Mouse (Mus musculus) layer of hippocampus, adult 9-10 months (tissue): ENCODE measurements around the gene Pecam1.
"Not testable (repeated sequence)": the region's sequence is repeated elsewhere in the genome, so short reads cannot be mapped to it uniquely, and the experiment has no call there.

ENCODE experiments used
- DNase-seq: peaks from one replicate; pipeline ENCODE4 v3.0.0; 2022; ENCODE audit warnings: low spot score

Pecam1 gene

DNA sequence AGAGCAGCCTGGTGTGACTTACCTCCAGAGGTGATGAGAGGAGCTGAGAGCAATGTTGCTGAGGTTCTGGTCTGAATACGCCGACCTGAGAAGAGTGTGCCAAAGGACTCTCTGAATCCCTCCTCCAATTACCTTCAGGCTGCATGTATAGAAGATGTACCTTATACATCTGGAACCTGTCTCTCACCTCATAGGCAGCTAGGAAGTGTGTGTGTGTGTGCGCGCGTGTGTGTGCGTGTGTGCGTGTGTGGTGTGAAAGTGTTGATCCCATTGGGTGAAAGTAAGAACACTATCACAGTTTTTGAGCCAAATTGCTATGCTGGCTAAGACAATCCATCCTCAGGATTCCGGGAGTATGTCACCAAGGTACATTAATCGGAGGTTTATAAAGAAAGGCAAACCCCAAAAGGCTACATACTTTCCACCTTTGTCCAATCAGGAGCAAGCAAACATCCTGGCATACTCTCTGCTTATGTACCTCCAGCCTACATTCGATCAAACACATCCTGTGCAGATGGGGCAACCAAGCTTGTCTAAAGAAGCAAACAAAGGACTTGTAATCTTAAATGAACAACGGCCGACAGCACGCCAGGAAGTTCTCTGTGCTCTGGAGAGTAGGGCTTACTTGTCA is at the start of gene Pecam1:
Gene Pecam1, minus strand, starts transcription at position 508 of the 631 bp plus-strand sequence.
- DNase-seq = no peak

DNA sequence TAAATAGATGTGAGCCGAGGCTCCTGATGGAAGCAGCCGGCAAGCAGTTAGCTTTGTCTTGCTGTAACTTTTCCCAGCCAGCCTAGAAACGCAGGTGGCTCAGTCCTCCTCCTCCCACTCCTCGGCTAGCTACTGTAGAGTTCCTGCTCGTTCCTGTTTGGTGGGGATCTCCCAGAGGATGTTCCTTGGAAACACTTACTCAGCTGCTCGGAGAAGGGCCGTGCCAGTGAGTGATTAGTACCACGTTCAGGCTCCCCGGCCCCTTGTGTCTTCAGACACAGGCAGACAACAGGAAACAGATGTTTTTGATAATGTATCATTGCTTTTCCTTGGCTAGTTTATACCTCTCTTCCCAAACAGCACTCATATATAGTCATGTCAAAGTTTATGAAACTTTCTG is 45.3 kb upstream of the Pecam1 start:
- DNase-seq = no peak

DNA sequence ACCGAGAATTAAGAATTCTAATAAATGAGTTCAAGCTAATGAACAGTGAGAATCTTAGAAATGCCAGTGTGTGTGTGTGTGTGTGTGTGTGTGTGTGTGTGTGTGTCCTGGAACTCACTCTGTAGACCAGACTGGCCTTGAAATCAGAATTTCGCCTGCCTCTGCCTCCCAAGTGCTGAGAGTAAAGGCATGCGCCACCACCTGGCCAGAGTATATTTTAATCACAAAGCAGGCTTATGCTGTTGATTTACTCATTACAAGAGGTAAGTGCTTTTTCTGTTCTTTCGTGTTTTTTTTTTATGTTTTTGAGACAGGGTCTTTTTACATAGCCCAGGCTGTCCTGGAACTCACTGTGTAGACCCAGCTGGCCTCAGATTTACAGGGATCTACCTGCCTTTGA is 43.4 kb upstream of the Pecam1 start:
- no peak for DNase-seq

GRCm38 (mm10) chr11:106789649-106790048 is 39.2 kb upstream of the Pecam1 start:
- DNase-seq = no peak

- peak; percentile 100 for DNase-seq
These were observed 38.5 kb upstream of the Pecam1 start, which contains the start of the genes Ddx5 and Cep95 for GRCm38 (mm10) chr11:106788775-106789459. Ddx5 (minus strand) TSS chr11:106789185. Cep95 (plus strand) TSS chr11:106789252.

- DNase-seq = peak; percentile 97
These were observed 37.8 kb upstream of the Pecam1 start for GRCm38 (mm10) chr11:106788026-106788774.

DNA sequence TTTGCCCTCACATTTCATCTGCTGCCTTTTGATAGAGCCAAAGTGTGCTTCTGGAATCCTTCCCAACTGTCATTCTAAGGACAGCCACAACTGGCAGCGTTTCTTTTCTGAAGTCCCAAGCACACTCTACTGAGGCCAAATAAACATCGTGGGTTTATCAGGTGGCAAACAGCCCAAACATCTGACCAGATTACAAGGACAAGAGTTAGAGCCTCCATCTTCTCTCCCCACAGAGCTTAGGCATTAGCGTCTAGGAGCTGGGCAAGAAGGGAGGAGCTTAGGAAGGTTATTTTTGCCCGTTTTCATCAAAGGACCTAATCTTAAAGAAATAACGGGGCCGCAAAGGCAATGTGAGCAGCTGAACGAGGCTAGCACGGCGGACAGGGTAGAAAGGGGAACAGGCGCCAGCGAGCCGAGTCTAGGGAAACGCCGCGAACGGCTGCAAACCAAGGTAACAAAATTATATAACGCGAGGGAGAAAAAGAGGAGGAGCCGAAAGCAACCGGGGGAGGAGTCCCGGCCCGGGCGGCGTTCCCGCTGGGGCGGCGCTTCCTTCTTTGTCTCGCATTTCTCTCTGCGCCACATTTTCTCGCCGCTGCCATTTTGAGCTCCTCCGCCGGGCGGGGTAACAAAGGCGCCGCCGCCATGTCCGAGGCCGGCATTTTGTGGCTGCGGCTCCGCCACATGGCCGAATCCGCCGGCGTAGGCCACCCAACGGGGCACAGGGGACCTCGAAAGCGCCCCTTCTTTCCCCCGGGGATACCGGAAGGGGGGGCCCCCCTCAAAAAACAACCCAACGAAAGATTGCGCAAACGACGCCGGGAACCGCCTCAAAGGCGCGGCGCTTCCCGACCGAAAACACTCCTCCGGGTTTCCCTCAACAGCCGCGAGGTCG is 37.0 kb upstream of the Pecam1 start:
- DNase-seq = peak; percentile 79

DNA sequence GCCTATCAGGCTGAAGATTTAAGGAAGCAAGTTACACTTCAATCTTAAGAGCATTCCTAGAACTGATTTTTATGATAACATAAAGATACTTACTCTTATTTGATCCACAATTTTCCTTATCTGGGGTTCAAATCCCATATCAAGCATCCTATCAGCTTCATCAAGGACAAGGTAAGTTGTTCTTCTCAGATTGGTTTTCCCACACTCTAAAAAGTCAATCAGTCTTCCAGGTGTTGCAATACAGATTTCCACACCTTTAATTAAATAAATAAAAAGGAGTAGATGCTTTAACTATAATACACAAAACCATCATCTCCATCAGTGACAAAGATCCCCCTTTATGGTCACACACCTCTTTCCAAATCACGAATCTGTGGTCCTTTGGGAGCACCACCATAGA is 34.6 kb upstream of the Pecam1 start:
- DNase-seq = no peak

GRCm38 (mm10) chr11:106784476-106784875 is 34.0 kb upstream of the Pecam1 start:
- DNase-seq = no peak

DNA sequence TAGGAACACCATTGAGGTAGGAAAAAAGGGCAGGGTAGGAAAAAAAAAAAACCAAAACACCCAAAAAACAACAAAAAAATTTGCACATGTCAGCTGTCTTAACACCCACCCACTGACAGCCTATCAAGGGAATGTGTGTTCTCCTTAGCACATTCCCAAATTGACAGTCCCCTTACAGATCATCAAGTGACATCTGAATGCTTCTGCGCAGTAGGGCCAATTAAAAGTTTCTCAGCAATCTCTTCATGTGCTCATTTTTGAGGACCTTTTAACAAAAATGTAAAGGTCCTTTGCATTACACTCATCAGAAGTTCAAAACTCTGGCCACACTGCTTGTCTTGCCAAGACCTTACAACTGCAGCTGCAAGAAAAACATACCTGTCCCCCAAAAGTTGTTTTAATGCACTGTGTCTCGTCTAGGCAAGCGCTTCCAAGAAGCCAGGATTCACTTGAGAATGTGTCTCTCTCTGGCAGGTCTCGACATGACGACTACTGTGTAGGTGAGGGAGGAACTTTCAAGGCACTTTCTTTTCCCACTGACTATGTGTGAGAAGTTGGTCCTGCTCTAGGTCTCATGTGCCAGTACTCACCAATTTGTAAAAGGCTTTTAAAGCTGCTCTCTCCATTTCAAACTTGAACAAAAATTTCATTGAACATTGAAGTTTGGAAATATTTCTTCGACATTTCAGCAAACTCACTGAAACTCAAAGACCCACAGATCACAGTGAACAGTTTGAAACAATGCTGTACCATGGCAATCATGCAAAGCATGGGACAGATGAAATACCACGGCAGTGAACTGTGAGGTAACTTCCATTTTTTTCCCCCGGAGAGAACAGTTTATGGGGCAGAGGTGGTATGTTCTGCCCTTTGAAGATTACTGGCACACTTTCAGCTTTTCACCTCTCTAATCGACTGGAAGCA is 32.7 kb upstream of the Pecam1 start:
- no peak for DNase-seq

GRCm38 (mm10) chr11:106782271-106782670 is 31.8 kb upstream of the Pecam1 start:
- not testable (repeated sequence) for DNase-seq

DNA sequence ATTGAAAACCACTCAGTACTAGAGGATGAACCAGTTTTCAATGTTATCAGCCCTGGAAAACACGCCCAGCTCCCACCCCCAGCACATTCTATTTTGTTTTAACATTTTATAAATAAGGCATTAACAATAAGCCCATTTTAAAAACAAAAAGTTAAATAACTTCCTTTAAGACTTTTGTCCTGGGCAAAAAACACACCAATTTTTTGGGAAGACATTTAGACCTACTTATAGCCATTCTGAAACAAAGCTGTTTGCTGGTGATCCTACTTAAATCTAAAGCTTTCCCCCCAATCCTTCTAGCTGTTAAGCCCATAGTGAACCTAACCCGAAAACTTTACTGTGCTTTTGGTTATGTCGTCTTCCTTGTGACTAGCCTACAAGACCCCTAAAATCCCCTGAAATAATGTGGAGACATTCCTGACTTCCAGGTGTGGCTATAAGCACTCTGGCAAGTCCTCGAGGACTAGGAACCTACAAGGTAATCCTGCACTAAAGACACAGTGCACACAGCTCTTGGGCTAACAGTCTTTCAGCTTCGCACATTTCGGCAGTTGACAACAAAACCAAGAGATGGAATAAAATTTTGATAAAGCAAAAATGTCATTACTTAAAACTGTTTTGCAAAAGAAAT is 30.3 kb upstream of the Pecam1 start:
- DNase-seq = no peak

GRCm38 (mm10) chr11:106780089-106780425 is 29.6 kb upstream of the Pecam1 start:
- no peak for DNase-seq

DNA sequence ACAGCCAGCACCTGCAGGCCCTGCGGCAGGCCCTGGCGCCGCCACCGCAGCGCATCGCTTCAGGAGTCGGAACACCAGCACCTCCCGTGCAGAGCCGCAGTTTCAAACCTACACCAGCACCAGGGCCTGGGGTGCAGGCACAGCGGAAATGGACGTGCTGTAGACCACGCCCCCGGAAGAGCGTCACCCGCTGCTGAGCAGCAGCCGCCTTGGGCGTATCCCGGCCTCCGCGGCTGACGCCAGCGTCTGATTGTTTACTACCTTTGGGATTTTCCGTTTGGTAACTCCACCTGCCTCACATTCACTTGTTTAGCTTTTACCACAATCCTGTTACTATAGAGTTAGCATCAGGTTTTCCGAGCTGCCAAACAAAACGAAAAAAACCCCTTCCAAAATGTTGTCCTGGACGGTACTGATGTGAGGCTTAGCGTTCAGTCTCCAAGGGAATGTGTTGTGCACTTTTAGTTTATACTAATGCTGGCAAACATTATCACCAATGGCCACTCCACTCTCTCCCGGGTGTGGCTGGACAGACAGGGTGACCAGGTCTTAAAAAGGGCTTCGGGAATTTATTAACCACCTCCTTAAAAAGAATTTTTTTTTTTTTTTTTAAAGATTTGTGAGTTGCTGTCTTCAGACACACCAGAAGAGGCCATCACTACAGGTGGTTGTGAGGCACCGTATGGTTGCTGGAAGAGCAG is 29.1 kb upstream of the Pecam1 start, which contains the start of gene Polg2:
Gene Polg2, minus strand, starts transcription at position 150 of the 701 bp plus-strand sequence.
- peak; percentile 75 for DNase-seq

GRCm38 (mm10) chr11:106778589-106779387 is 28.4 kb upstream of the Pecam1 start:
- DNase-seq = no peak

DNA sequence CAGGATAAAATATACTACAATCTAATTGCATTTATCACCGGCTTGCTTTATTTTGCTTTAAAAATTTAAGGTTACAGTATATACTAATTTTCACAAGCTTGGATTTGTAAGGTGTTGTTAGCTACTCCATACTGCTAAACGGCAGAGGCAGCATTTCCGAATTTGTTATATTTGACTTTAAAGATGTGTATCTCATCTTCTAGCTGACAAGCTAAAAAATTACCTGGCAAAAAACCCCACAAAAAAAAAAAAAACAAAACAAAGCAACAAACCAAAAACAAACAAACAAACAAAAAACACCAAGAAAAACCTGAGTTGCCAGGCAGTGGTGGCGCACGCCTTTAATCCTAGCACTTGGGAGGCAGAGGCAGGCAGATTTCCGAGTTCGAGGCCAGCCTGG is 27.7 kb upstream of the Pecam1 start:
- no peak for DNase-seq

DNA sequence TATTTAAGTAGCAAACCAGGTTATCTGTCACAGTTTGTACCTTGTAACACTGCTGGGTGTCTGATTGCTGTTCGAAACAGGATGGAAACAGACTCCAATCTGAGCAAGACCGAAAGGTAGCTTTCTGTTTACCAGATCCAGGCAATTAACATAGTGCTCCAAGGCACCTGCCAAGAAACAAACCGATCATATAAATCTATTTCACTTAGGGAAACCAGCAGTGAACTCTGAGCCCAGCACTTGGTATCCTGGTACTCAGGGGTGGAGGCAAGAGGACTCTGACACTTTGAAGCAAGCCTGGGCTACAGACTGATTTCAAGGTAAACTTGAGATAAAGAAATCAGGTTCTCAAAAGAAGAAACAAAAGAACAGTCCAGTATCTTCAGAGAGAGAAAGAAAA is 27.0 kb upstream of the Pecam1 start:
- DNase-seq = no peak

GRCm38 (mm10) chr11:106776960-106777359 is 26.5 kb upstream of the Pecam1 start:
- DNase-seq = no peak

DNA sequence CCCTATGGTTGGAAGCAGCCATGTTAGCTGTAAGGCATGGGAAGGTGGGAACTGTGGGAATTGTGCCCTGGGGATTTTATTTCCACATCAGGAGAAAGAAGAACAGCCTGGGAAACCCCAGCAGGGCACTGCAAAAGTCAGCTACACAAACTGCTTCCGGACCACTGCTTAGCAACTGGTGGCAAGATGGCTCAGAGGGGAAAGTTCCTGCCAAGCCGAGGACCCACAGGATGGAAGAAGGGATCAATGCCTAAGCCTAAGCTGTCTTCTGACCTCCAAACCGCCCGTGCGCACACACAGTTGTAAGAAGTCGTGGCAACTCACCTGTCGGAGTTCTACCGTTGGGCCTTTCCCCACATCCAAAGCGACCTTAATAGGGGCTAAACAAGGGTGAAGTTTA is 22.6 kb upstream of the Pecam1 start:
- no peak for DNase-seq
